Mouse (Mus musculus) heart, postnatal 4 days (tissue): ENCODE data around the gene Uba5. TPM values are rescaled to one million over a fixed set of nuclear protein-coding genes. Genes with fewer than 3 reads are reported as not detected.

Experiments used
- DNase-seq: peaks from one replicate; pipeline ENCODE4 v3.0.0; 2021
- total RNA-seq, 2 experiments: library from RNA; stranded (reverse); gene quantifications; 2 replicates each; pipeline ENCODE4 v1.2.3; 2021

Gene Uba5
- total RNA-seq, 2 experiments from 2014 or later, result 27.5 to 27.7 TPM

- no peak for DNase-seq
Measured at GRCm38 (mm10) chr9:104051028-104051427, 11.9 kb downstream of the Uba5 start.

GRCm38 (mm10) chr9:104043676-104044075, 19.3 kb downstream of the Uba5 start:
- no peak for DNase-seq

GRCm38 (mm10) chr9:104040362-104040761, 22.6 kb downstream of the Uba5 start, which contains the start of gene Gm28305:
Gm28305 (plus strand) TSS chr9:104040662.
- DNase-seq, result no peak

GRCm38 (mm10) chr9:104039742-104040141, 23.2 kb downstream of the Uba5 start:
- no peak for DNase-seq

- no peak for DNase-seq
Measured at GRCm38 (mm10) chr9:104039031-104039695, 23.8 kb downstream of the Uba5 start.

GRCm38 (mm10) chr9:104038266-104038665, 24.7 kb downstream of the Uba5 start:
- no peak for DNase-seq

GRCm38 (mm10) chr9:104035261-104036015, 27.5 kb downstream of the Uba5 start:
- peak; percentile 81 for DNase-seq

- DNase-seq, result no peak
Measured at GRCm38 (mm10) chr9:104034718-104035117, 28.2 kb downstream of the Uba5 start.

GRCm38 (mm10) chr9:104034231-104034630, 28.7 kb downstream of the Uba5 start:
- no peak for DNase-seq

- DNase-seq, result no peak
Measured at GRCm38 (mm10) chr9:104029861-104030260, 33.1 kb downstream of the Uba5 start.

- DNase-seq, result no peak
Measured at GRCm38 (mm10) chr9:104027186-104027585, 35.7 kb downstream of the Uba5 start.

GRCm38 (mm10) chr9:104021026-104021425, 41.9 kb downstream of the Uba5 start:
- DNase-seq, result no peak

GRCm38 (mm10) chr9:104014526-104014925, 48.4 kb downstream of the Uba5 start:
- DNase-seq, result no peak

- peak; percentile 72 for DNase-seq
Measured at GRCm38 (mm10) chr9:104002913-104003330, 60.0 kb downstream of the Uba5 start.

GRCm38 (mm10) chr9:104001921-104002859, 60.7 kb downstream of the Uba5 start, which contains the start of gene Nphp3:
Nphp3 (plus strand) TSS chr9:104002544.
- DNase-seq, result peak; percentile 99

- DNase-seq, result no peak
Measured at GRCm38 (mm10) chr9:104000601-104001000, 62.3 kb downstream of the Uba5 start.

Other genes with a start within 250 kb of the Uba5 start
- gene Nphp3, start 60.6 kb downstream of the Uba5 start, total RNA-seq, result 1 to 10 TPM; 4.8 to 5.0 TPM
- not detected for gene Gm28305, start 22.5 kb downstream of the Uba5 start, total RNA-seq
- gene Acad11, start 243 bp upstream of the Uba5 start, total RNA-seq, result 10 to 100 TPM; 19.9 to 20.9 TPM
- gene Ackr4, start 63.8 kb upstream of the Uba5 start, total RNA-seq, result 1 to 10 TPM; 4.3 to 6.3 TPM
- 10 to 100 TPM; 41.4 to 44.6 TPM for gene Dnajc13, start 199.8 kb upstream of the Uba5 start, total RNA-seq